Mouse (Mus musculus): ENCODE measurements around the gene Borcs6. TPM values are rescaled to one million over a fixed set of nuclear protein-coding genes. Genes with fewer than 3 reads are reported as not detected.
"Not testable (repeated sequence)": the region's sequence is repeated elsewhere in the genome, so short reads cannot be mapped to it uniquely, and the experiment has no call there.

Borcs6 gene
- polyA plus RNA-seq, 1 experiment from 2014 or later, result 9.8 TPM

DNA sequence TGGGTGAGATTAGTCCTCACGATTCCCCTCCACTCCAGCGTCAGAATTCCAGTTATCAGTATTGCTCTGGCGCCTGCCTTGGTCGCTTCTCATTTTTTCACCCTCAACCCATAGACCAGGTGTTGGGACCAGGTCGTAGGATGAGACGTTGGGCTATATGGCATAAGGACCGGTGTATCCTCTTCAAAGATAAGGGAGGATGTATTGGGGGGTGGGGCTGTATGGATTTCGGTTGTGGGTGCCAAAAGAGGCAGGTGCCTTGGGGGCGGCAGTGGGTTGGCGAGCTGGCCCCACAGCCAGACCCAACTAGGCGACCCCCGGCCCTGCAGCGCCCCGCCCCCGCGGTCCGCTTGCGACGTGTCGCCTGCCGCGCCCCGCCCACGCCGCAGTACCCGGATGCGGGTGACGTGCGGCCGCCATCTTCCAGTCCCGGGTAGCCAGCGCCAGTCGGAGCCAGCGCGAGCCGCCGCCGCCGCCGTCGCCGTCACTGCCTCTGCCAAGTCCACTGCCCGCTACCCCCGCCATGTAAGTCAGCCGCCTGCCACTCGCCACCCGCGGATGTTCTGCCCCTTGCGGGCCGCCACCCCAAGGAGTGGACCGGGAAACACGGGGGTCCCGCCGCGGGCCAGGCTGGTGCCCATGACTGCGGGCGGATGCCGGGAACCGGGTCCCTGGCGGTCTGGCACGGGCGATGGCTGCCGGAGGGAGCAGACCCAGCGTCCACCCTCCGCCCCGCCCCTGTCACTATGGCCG is 28.8 kb downstream of the Borcs6 start, which contains the start of gene Vamp2:
Vamp2 (plus strand) TSS at position 388 of the 753 bp plus-strand sequence.
- Histone ChIP-seq H3K27ac (ENCODE audit: low read depth, low read length) (peak within 1 kb of the TSS; percentile 75), H3K4me1 (ENCODE audit: control insufficient read depth, insufficient read depth, low read length) (peaks cover 13% of the 10 kb centered on the region), H3K4me2 (peak within 1 kb of the TSS; percentile 91), H3K36me3 (ENCODE audit: control insufficient read depth, insufficient read depth, low read length) (no peaks in the 10 kb centered on the region; the same call in 1 of the 2 replicates), H3K4me3 (ENCODE audit: low read depth, low read length) (peak within 1 kb of the TSS; percentile 98), H3K27me3 (ENCODE audit: control insufficient read depth, insufficient read depth, low read length) (no peaks in the 10 kb centered on the region), H3K9ac (ENCODE audit: low read length) (peak within 1 kb of the TSS; percentile 93), H3K9me3 (ENCODE audit: control insufficient read depth, low read length) (no peaks in the 10 kb centered on the region)
- DNase-seq (ENCODE audit: low spot score, missing footprints), result peak; percentile 100
- peak; percentile 86 for ATAC-seq (ENCODE audit: low FRiP score)
- WGBS, result under 1% methylated on average over 66 of the region's 67 CpGs

DNA sequence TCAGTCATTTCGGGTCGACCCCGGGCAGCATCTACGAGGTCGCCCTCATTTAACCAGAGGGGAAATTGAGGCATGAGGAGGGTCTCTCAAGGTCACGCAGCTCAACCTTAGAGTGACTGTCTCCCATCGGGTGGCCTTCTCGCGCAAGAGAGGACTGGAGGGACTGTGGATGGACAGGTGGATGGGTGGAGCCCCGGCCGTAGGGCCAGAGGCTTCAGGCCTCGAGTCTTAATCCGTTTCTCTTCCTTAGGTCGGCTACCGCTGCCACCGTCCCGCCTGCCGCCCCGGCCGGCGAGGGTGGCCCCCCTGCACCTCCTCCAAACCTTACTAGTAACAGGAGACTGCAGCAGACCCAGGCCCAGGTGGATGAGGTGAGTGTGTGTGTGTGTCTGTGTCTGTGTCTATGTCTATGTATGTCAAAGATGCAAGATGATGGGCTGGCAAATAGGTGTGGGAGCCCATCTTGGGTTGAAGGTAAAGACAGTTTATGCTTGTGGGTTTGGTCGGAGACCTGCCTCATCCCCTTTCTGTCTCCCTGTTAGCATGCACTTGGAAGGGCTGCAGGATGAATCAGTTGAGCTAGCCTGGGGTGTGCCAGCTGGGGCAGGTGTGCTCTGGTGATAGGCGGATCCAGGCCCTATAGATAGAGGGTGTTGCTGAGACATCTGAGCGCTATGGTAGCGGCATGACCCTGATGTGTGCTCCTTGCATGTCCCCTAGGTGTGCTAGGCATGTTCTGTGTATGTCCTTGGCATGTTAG is 29.5 kb downstream of the Borcs6 start:
- peaks cover 13% of the 10 kb centered on the region for H3K4me1 ChIP-seq (ENCODE audit: control insufficient read depth, insufficient read depth, low read length)
- H3K9ac ChIP-seq (ENCODE audit: low read length), result peak overlapping the region; percentile 93
- DNase-seq (ENCODE audit: low spot score, missing footprints), result peak; percentile 90
- H3K36me3 ChIP-seq (ENCODE audit: control insufficient read depth, insufficient read depth, low read length), result no peaks in the 10 kb centered on the region; the same call in 1 of the 2 replicates
- no peaks in the 10 kb centered on the region for H3K9me3 ChIP-seq (ENCODE audit: control insufficient read depth, low read length)
- WGBS, result 12% methylated on average over 25 of the region's 25 CpGs
- peak overlapping the region; percentile 98 for H3K4me3 ChIP-seq (ENCODE audit: low read depth, low read length)
- H3K27me3 ChIP-seq (ENCODE audit: control insufficient read depth, insufficient read depth, low read length), result no peaks in the 10 kb centered on the region
- ATAC-seq (ENCODE audit: low FRiP score), result no peak
- peak overlapping the region; percentile 75 for H3K27ac ChIP-seq (ENCODE audit: low read depth, low read length)
- H3K4me2 ChIP-seq, result peak overlapping the region; percentile 91

DNA sequence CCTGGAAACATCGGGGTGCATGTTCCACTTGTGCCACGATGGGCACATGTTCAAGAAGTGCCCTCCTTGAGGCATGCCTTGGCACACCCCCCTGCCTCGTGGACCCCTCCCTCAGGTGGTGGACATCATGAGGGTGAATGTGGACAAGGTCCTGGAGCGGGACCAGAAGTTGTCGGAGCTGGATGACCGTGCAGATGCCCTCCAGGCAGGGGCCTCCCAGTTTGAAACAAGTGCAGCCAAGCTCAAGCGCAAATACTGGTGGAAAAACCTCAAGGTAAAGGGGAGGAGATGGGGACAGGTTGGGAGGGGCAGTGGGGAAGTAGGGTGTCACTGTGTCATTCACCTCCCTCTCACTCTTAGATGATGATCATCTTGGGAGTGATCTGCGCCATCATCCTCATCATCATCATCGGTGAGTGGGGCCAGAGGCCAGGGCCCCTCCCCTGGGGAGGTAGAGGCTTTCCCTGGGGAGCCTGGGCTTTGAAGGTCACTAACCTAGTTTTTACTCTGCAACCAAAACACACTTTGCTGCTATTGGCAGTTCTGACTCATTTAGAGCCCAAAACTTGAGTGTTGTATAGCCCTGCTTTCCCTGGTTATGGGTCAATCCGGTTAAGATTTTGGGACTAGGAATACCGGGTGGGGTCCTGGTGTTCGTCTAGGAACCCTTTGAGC is 30.2 kb downstream of the Borcs6 start:
- Histone ChIP-seq H3K4me2 (peak overlapping the region; percentile 91), H3K36me3 (ENCODE audit: control insufficient read depth, insufficient read depth, low read length) (no peaks in the 10 kb centered on the region; the same call in 1 of the 2 replicates), H3K27ac (ENCODE audit: low read depth, low read length) (no peak overlapping the region), H3K9ac (ENCODE audit: low read length) (peak overlapping the region; percentile 93), H3K4me3 (ENCODE audit: low read depth, low read length) (peak overlapping the region; percentile 98), H3K9me3 (ENCODE audit: control insufficient read depth, low read length) (no peaks in the 10 kb centered on the region), H3K27me3 (ENCODE audit: control insufficient read depth, insufficient read depth, low read length) (no peaks in the 10 kb centered on the region), H3K4me1 (ENCODE audit: control insufficient read depth, insufficient read depth, low read length) (peaks cover 15% of the 10 kb centered on the region)
- ATAC-seq (ENCODE audit: low FRiP score) (no peak), DNase-seq (ENCODE audit: low spot score, missing footprints) (no peak)
- WGBS, result 90% methylated on average over 12 of the region's 12 CpGs

DNA sequence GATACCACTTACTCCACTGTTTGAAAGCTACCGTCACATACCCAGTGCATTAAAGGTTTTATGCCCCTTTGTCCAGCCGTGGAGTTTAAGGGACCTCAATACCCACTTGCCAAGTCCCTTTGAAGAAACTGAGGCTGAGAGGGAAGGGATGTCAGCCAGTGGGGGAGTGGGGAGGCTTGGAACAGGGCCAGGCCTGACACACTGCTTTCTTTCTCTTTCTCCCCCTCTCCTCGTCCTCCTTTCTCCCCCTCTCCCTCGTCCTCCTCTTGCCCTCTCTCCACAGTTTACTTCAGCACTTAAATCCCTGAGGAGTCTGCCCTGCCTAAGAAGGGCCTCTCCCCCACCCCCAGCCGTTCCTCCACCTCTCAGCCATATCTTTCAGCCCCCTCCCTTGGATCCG is 30.9 kb downstream of the Borcs6 start:
- no peaks in the 10 kb centered on the region for H3K27me3 ChIP-seq (ENCODE audit: control insufficient read depth, insufficient read depth, low read length)
- no peak overlapping the region for H3K4me2 ChIP-seq
- H3K9ac ChIP-seq (ENCODE audit: low read length), result no peak overlapping the region; the same call in 1 of the 2 replicates
- H3K9me3 ChIP-seq (ENCODE audit: control insufficient read depth, low read length), result no peaks in the 10 kb centered on the region
- no peak for ATAC-seq (ENCODE audit: low FRiP score)
- DNase-seq (ENCODE audit: low spot score, missing footprints), result peak; percentile 81
- peaks cover 16% of the 10 kb centered on the region for H3K4me1 ChIP-seq (ENCODE audit: control insufficient read depth, insufficient read depth, low read length)
- H3K36me3 ChIP-seq (ENCODE audit: control insufficient read depth, insufficient read depth, low read length), result no peaks in the 10 kb centered on the region; the same call in 1 of the 2 replicates
- H3K27ac ChIP-seq (ENCODE audit: low read depth, low read length), result no peak overlapping the region; the same call in 1 of the 2 replicates
- H3K4me3 ChIP-seq (ENCODE audit: low read depth, low read length), result no peak overlapping the region
- 72% methylated on average over 6 of the region's 6 CpGs for WGBS

DNA sequence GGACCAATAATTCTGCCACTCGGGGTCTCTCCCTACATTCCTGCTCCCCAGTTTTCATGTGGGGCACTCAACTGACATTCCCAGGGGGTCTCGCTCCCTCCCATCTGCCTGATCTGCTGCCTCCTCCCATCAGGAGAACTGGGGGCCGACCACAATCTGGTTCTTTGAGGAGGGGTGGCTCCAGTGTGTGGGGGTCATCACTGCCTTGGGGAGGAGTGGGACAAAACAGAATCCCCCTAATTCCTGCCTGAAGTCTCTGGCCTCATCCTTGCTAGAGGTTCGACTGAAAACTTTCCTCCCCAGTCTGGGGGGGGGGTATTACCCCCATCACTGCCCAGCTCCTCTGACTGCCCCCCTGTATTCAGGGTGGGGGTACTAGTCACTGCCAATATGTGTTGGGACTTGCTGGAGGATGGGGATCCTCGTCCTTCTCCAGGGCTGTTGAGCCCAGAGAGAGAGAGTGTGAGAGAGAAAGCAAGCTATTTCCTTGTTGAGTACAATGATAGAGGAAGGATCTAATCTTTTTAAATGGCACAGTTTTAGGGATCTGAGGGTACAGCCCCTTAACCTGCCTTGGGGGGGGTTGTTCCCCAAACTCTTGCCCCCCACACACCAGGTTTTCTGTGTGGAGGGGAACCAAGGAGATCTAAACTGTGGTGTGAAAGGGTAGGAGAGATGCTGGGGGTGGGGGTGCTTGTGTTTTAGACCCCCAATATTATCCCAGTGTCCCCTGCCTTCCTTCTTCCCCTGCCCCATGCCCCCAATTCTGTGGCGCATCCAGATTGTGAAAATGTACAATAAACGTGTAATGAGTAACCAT is 32.3 kb downstream of the Borcs6 start:
- Histone ChIP-seq H3K9me3 (ENCODE audit: control insufficient read depth, low read length) (no peaks in the 10 kb centered on the region), H3K27ac (ENCODE audit: low read depth, low read length) (no peak overlapping the region), H3K27me3 (ENCODE audit: control insufficient read depth, insufficient read depth, low read length) (0 out of 2 replicates have a peak, but pooled peaks cover 2% of the 10 kb centered on the region), H3K4me1 (ENCODE audit: control insufficient read depth, insufficient read depth, low read length) (peaks cover 29% of the 10 kb centered on the region), H3K36me3 (ENCODE audit: control insufficient read depth, insufficient read depth, low read length) (no peaks in the 10 kb centered on the region; the same call in 1 of the 2 replicates), H3K4me3 (ENCODE audit: low read depth, low read length) (no peak overlapping the region), H3K9ac (ENCODE audit: low read length) (no peak overlapping the region), H3K4me2 (no peak overlapping the region)
- no peak for ATAC-seq (ENCODE audit: low FRiP score)
- DNase-seq (ENCODE audit: low spot score, missing footprints), result no peak
- 62% methylated on average over 7 of the region's 7 CpGs for WGBS

DNA sequence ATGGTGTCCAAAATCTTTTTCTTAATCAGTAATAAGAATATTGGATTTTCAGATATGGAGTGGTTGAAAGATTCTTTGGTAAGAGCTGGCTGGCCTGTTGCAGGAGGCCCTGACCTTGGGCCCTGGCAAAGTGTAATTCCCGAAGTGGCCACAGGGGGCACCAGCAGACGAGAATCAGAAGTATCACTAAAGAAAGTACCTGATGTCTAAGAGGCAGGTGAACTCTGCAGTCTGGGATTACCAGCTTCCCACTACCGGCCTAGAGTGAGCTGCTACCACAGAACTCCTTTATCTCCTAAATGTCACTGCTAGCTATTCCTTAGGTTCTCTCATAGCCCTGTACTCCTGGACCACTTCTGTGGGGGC is 32.9 kb downstream of the Borcs6 start:
- Histone ChIP-seq H3K4me3 (ENCODE audit: low read depth, low read length) (no peak overlapping the region), H3K4me2 (no peak overlapping the region), H3K36me3 (ENCODE audit: control insufficient read depth, insufficient read depth, low read length) (no peaks in the 10 kb centered on the region; the same call in 1 of the 2 replicates), H3K27ac (ENCODE audit: low read depth, low read length) (no peak overlapping the region), H3K9ac (ENCODE audit: low read length) (no peak overlapping the region), H3K27me3 (ENCODE audit: control insufficient read depth, insufficient read depth, low read length) (0 out of 2 replicates have a peak, but pooled peaks cover 2% of the 10 kb centered on the region), H3K4me1 (ENCODE audit: control insufficient read depth, insufficient read depth, low read length) (peaks cover 35% of the 10 kb centered on the region), H3K9me3 (ENCODE audit: control insufficient read depth, low read length) (no peaks in the 10 kb centered on the region)
- 8% methylated on average over 3 of the region's 3 CpGs for WGBS
- ATAC-seq (ENCODE audit: low FRiP score) (no peak), DNase-seq (ENCODE audit: low spot score, missing footprints) (peak; percentile 99)

DNA sequence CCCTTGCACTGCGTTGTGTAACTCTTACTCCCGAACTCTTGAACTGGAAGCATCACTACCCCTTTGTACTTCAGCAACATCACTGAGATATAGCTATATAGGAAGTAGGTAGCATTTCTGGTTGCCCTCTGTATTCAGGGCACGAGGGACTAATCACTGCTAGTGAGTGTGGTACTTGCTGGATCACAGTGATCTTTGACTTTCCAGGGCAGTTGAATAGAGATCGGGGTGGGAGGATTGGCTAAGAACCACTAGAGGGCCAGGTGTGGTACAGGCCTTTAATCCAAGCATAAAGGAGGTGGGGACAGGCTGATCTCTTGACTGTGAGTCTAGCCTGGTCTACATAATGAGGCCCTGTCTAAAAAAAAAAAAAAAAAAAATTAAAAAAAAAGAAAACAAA is 33.4 kb downstream of the Borcs6 start:
- Histone ChIP-seq H3K27me3 (ENCODE audit: control insufficient read depth, insufficient read depth, low read length) (0 out of 2 replicates have a peak, but pooled peaks cover 2% of the 10 kb centered on the region), H3K9ac (ENCODE audit: low read length) (no peak overlapping the region), H3K4me3 (ENCODE audit: low read depth, low read length) (no peak overlapping the region), H3K36me3 (ENCODE audit: control insufficient read depth, insufficient read depth, low read length) (no peaks in the 10 kb centered on the region; the same call in 1 of the 2 replicates), H3K4me1 (ENCODE audit: control insufficient read depth, insufficient read depth, low read length) (peaks cover 40% of the 10 kb centered on the region), H3K4me2 (no peak overlapping the region), H3K27ac (ENCODE audit: low read depth, low read length) (no peak overlapping the region), H3K9me3 (ENCODE audit: control insufficient read depth, low read length) (no peaks in the 10 kb centered on the region)
- 89% methylated on average over 4 of the region's 4 CpGs for WGBS
- DNase-seq (ENCODE audit: low spot score, missing footprints) (no peak), ATAC-seq (ENCODE audit: low FRiP score) (no peak)

DNA sequence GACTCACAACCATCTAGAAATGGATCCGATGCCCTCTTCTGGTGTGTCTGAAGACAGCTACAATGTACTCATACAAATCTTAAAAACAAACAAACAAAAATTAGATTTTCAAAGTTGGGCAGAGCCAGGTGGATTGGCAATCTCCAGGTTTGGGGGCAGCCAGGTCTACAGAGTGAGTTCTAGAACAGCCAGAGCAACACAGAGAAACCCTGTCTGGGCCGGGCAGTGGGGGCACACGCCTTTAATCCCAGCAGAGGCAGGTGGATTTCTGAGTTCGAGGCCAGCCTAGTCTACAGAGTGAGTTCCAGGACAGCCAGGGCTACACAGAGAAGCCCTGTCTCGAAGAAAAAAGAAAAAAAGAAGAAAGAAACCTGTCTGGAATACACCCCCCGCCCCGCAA is 34.3 kb downstream of the Borcs6 start:
- not testable (repeated sequence) for H3K36me3 ChIP-seq (ENCODE audit: control insufficient read depth, insufficient read depth, low read length); ATAC-seq (ENCODE audit: low FRiP score); H3K4me2 ChIP-seq; H3K4me3 ChIP-seq (ENCODE audit: low read depth, low read length); DNase-seq (ENCODE audit: low spot score, missing footprints); H3K9me3 ChIP-seq (ENCODE audit: control insufficient read depth, low read length); H3K27ac ChIP-seq (ENCODE audit: low read depth, low read length); H3K9ac ChIP-seq (ENCODE audit: low read length); H3K27me3 ChIP-seq (ENCODE audit: control insufficient read depth, insufficient read depth, low read length)
- 87% methylated on average over 7 of the region's 7 CpGs for WGBS
- peaks cover 49% of the 10 kb centered on the region for H3K4me1 ChIP-seq (ENCODE audit: control insufficient read depth, insufficient read depth, low read length)

Data from midbrain, embryonic 11.5 days (tissue).